Mouse (Mus musculus): ENCODE measurements around the gene Hcar1. TPM values are rescaled to one million over a fixed set of nuclear protein-coding genes. Genes with fewer than 3 reads are reported as not detected.

Hcar1 gene
- total RNA-seq, 1 experiment, result not detected

GRCm38 (mm10) chr5:123863934-123864333, 15.9 kb downstream of the Hcar1 start:
- Histone ChIP-seq H3K4me3 (ENCODE audit: insufficient read depth in 1 of 2, low read depth in 1 of 2, low read length in 2 of 2, poor library complexity in 1 of 2, severe bottlenecking in 1 of 2) (no peak overlapping the region), H3K27ac (ENCODE audit: insufficient read depth, low read depth, low read length, poor library complexity, severe bottlenecking) (no peak overlapping the region), H3K9me3 (ENCODE audit: control insufficient read depth, insufficient read depth, low read depth, low read length) (no peaks in the 10 kb centered on the region), H3K36me3 (ENCODE audit: control insufficient read depth, insufficient read depth, low read length, poor library complexity, severe bottlenecking) (no peaks in the 10 kb centered on the region), H3K9ac (ENCODE audit: insufficient read depth, low read depth, low read length, poor library complexity, severe bottlenecking) (no peak overlapping the region), H3K4me1 (ENCODE audit: control insufficient read depth in 2 of 2, insufficient read depth in 2 of 2, low read length in 2 of 2, poor library complexity in 1 of 2) (no peaks in the 10 kb centered on the region)
- TF ChIP-seq HCFC1 (IDR thresholded peaks at IDR 0.05; ENCODE audit: borderline replicate concordance, insufficient read depth, low read length) (no peak), CHD2 (IDR thresholded peaks at IDR 0.05; ENCODE audit: low read depth, low read length) (no peak), MAFK (IDR thresholded peaks at IDR 0.05; ENCODE audit: insufficient read depth, low read depth, low read length) (no peak), ZC3H11A (IDR thresholded peaks at IDR 0.05; ENCODE audit: borderline replicate concordance, low read depth, low read length) (no peak), ZNF384 (IDR thresholded peaks at IDR 0.05; ENCODE audit: low read depth, low read length) (no peak)
- DNase-seq (ENCODE audit: low read depth, low spot score), result no peak
- in situ Hi-C loops (cut with MboI; ENCODE audit: low sequenced_read_pairs in 2 of 2, unreplicated experiment in 2 of 2), result no loop called here

- TF ChIP-seq CHD2 (IDR thresholded peaks at IDR 0.05; ENCODE audit: low read depth, low read length) (no peak), ZC3H11A (IDR thresholded peaks at IDR 0.05; ENCODE audit: borderline replicate concordance, low read depth, low read length) (no peak), ZNF384 (IDR thresholded peaks at IDR 0.05; ENCODE audit: low read depth, low read length) (no peak), MAFK (IDR thresholded peaks at IDR 0.05; ENCODE audit: insufficient read depth, low read depth, low read length) (no peak), HCFC1 (IDR thresholded peaks at IDR 0.05; ENCODE audit: borderline replicate concordance, insufficient read depth, low read length) (no peak)
- Histone ChIP-seq H3K9me3 (ENCODE audit: control insufficient read depth, insufficient read depth, low read depth, low read length) (no peaks in the 10 kb centered on the region), H3K4me3 (ENCODE audit: insufficient read depth in 1 of 2, low read depth in 1 of 2, low read length in 2 of 2, poor library complexity in 1 of 2, severe bottlenecking in 1 of 2) (no peak overlapping the region), H3K9ac (ENCODE audit: insufficient read depth, low read depth, low read length, poor library complexity, severe bottlenecking) (no peak overlapping the region), H3K27ac (ENCODE audit: insufficient read depth, low read depth, low read length, poor library complexity, severe bottlenecking) (no peak overlapping the region), H3K4me1 (ENCODE audit: control insufficient read depth in 2 of 2, insufficient read depth in 2 of 2, low read length in 2 of 2, poor library complexity in 1 of 2) (no peaks in the 10 kb centered on the region), H3K36me3 (ENCODE audit: control insufficient read depth, insufficient read depth, low read length, poor library complexity, severe bottlenecking) (no peaks in the 10 kb centered on the region)
- no peak for DNase-seq (ENCODE audit: low read depth, low spot score)
- in situ Hi-C loops (cut with MboI; ENCODE audit: low sequenced_read_pairs in 2 of 2, unreplicated experiment in 2 of 2), result no loop called here
Measured at GRCm38 (mm10) chr5:123862374-123863350, 17.2 kb downstream of the Hcar1 start.

- no peak overlapping the region for H3K9ac ChIP-seq (ENCODE audit: insufficient read depth, low read depth, low read length, poor library complexity, severe bottlenecking)
- H3K9me3 ChIP-seq (ENCODE audit: control insufficient read depth, insufficient read depth, low read depth, low read length), result no peaks in the 10 kb centered on the region
- H3K27ac ChIP-seq (ENCODE audit: insufficient read depth, low read depth, low read length, poor library complexity, severe bottlenecking), result no peak overlapping the region
- TF ChIP-seq ZNF384 (IDR thresholded peaks at IDR 0.05; ENCODE audit: low read depth, low read length), result no peak
- no peak for TF ChIP-seq MAFK (IDR thresholded peaks at IDR 0.05; ENCODE audit: insufficient read depth, low read depth, low read length)
- TF ChIP-seq CHD2 (IDR thresholded peaks at IDR 0.05; ENCODE audit: low read depth, low read length), result no peak
- TF ChIP-seq ZC3H11A (IDR thresholded peaks at IDR 0.05; ENCODE audit: borderline replicate concordance, low read depth, low read length), result no peak
- no peak for TF ChIP-seq HCFC1 (IDR thresholded peaks at IDR 0.05; ENCODE audit: borderline replicate concordance, insufficient read depth, low read length)
- DNase-seq (ENCODE audit: low read depth, low spot score), result no peak
- no peaks in the 10 kb centered on the region for H3K4me1 ChIP-seq (ENCODE audit: control insufficient read depth in 2 of 2, insufficient read depth in 2 of 2, low read length in 2 of 2, poor library complexity in 1 of 2)
- no peak overlapping the region for H3K4me3 ChIP-seq (ENCODE audit: insufficient read depth in 1 of 2, low read depth in 1 of 2, low read length in 2 of 2, poor library complexity in 1 of 2, severe bottlenecking in 1 of 2)
- in situ Hi-C loops (cut with MboI; ENCODE audit: low sequenced_read_pairs in 2 of 2, unreplicated experiment in 2 of 2), result no loop called here
- no peaks in the 10 kb centered on the region for H3K36me3 ChIP-seq (ENCODE audit: control insufficient read depth, insufficient read depth, low read length, poor library complexity, severe bottlenecking)
Measured at GRCm38 (mm10) chr5:123858798-123859197, 21.0 kb downstream of the Hcar1 start.

- Histone ChIP-seq H3K9me3 (ENCODE audit: control insufficient read depth, insufficient read depth, low read depth, low read length) (no peaks in the 10 kb centered on the region), H3K9ac (ENCODE audit: insufficient read depth, low read depth, low read length, poor library complexity, severe bottlenecking) (no peak overlapping the region), H3K27ac (ENCODE audit: insufficient read depth, low read depth, low read length, poor library complexity, severe bottlenecking) (no peak overlapping the region), H3K4me3 (ENCODE audit: insufficient read depth in 1 of 2, low read depth in 1 of 2, low read length in 2 of 2, poor library complexity in 1 of 2, severe bottlenecking in 1 of 2) (no peak overlapping the region), H3K4me1 (ENCODE audit: control insufficient read depth in 2 of 2, insufficient read depth in 2 of 2, low read length in 2 of 2, poor library complexity in 1 of 2) (no peaks in the 10 kb centered on the region), H3K36me3 (ENCODE audit: control insufficient read depth, insufficient read depth, low read length, poor library complexity, severe bottlenecking) (no peaks in the 10 kb centered on the region)
- TF ChIP-seq CHD2 (IDR thresholded peaks at IDR 0.05; ENCODE audit: low read depth, low read length) (no peak), MAFK (IDR thresholded peaks at IDR 0.05; ENCODE audit: insufficient read depth, low read depth, low read length) (no peak), ZNF384 (IDR thresholded peaks at IDR 0.05; ENCODE audit: low read depth, low read length) (no peak), ZC3H11A (IDR thresholded peaks at IDR 0.05; ENCODE audit: borderline replicate concordance, low read depth, low read length) (no peak)
- in situ Hi-C loops (cut with MboI; ENCODE audit: low sequenced_read_pairs in 2 of 2, unreplicated experiment in 2 of 2), result no loop called here
- DNase-seq (ENCODE audit: low read depth, low spot score), result no peak
Measured at GRCm38 (mm10) chr5:123854511-123854910, 25.3 kb downstream of the Hcar1 start.
